13 mouse cellular contexts compared by ENCODE assay signal in genomic region chr5:35557946-35558621, GRCm38 (mm10). TPM values are rescaled to one million over a fixed set of nuclear protein-coding genes. Genes with fewer than 3 reads are reported as not detected.
DNase-seq lines count a peak whose midpoint lies in the region; ATAC-seq and TF ChIP-seq lines count a peak whose summit lies in the region.
"Had no signal": no experiment of that assay in that cellular context is flagged by ENCODE, and none has a peak within 500 bp of the region (broad histone marks: within the 10 kb centered on the region; RNA-seq: fewer than 3 reads in every experiment).

No protein-coding gene starts in this region.

- no peaks in the 10 kb centered on the region for H3K27me3 ChIP-seq in liver, embryonic 14.5 days (ENCODE audit: control insufficient read depth, insufficient read depth, low read length)
- no peaks in the 10 kb centered on the region for H3K27me3 ChIP-seq in heart, embryonic 13.5 days (replicated peaks)
- H3K27me3 ChIP-seq: forebrain, embryonic 15.5 days; limb, embryonic 12.5 days had no signal

- H3K9ac ChIP-seq in liver, embryonic 14.5 days (replicated peaks) = no peak overlapping the region
- H3K9ac ChIP-seq in heart, embryonic 13.5 days = peak overlapping the region; percentile 41; the same call in 1 of the 2 replicates
- H3K9ac ChIP-seq: forebrain, embryonic 15.5 days; limb, embryonic 12.5 days had no signal

- no peak for DNase-seq in gastrocnemius, adult 2 months
- no peak for DNase-seq in gastrocnemius, postnatal 4 days (ENCODE audit: low spot score in 2 of 2)
- DNase-seq in liver, embryonic 14.5 days (ENCODE audit: low read depth in 3 of 3, low spot score in 3 of 3) = no peak
- DNase-seq in liver = no peak
- DNase-seq in ZHBTc4 (ENCODE audit: low read depth, low spot score) = peak; percentile 74
- no peak for DNase-seq in spleen, postnatal 4 days (ENCODE audit: low spot score in 2 of 2)
- no peak for DNase-seq in gastrocnemius, adult 8-10 months (ENCODE audit: low spot score in 2 of 2)
- DNase-seq: cerebellum, postnatal 36 days; thymus, postnatal 14 days had no signal

- 74% methylated on average over 13 of the region's 13 CpGs for WGBS in liver, embryonic 14.5 days (ENCODE audit: insufficient replicate concordance)
- WGBS in heart, embryonic 13.5 days = 72% methylated on average over 13 of the region's 13 CpGs

- no peaks in the 10 kb centered on the region for H3K4me1 ChIP-seq in liver, embryonic 14.5 days (replicated peaks; ENCODE audit: control insufficient read depth in 2 of 2, insufficient read depth in 2 of 2, low read length in 1 of 2)
- peaks cover 54% of the 10 kb centered on the region for H3K4me1 ChIP-seq in heart, embryonic 13.5 days
- H3K4me1 ChIP-seq: forebrain, embryonic 15.5 days; limb, embryonic 12.5 days had no signal

- peaks cover 12% of the 10 kb centered on the region for H3K36me3 ChIP-seq in liver, embryonic 14.5 days (replicated peaks; ENCODE audit: control insufficient read depth, insufficient read depth, low read depth)
- peaks cover 69% of the 10 kb centered on the region for H3K36me3 ChIP-seq in heart, embryonic 13.5 days

- H3K4me3 ChIP-seq in gastrocnemius, adult 2 months = no peak overlapping the region
- H3K4me3 ChIP-seq in liver, embryonic 14.5 days (ENCODE audit: insufficient read depth in 1 of 2, low read depth in 2 of 2, low read length in 2 of 2) = no peak overlapping the region
- no peak overlapping the region for H3K4me3 ChIP-seq in heart, embryonic 13.5 days
- H3K4me3 ChIP-seq: forebrain, embryonic 15.5 days; limb, embryonic 12.5 days had no signal

- H3K4me2 ChIP-seq in liver, embryonic 14.5 days (ENCODE audit: low read depth) = no peak overlapping the region
- H3K4me2 ChIP-seq in heart, embryonic 13.5 days = no peak overlapping the region
- H3K4me2 ChIP-seq: forebrain, embryonic 15.5 days; limb, embryonic 12.5 days had no signal

- ATAC-seq in liver, embryonic 14.5 days (ENCODE audit: insufficient read depth) = no peak
- no peak for ATAC-seq in heart, embryonic 13.5 days (ENCODE audit: extremely low read depth, insufficient number of reproducible peaks, low FRiP score, low TSS enrichment)
- ATAC-seq: forebrain, embryonic 15.5 days; intestine, embryonic 16.5 days had no signal

- peak; percentile 25 for TF ChIP-seq CTCF in gastrocnemius, adult 2 months (IDR thresholded peaks at IDR 0.05)
- TF ChIP-seq CTCF in liver, embryonic 14.5 days (IDR thresholded peaks at IDR 0.05; ENCODE audit: low read depth) = peak; percentile 17; the same call in 1 of the 2 replicates

- no peak for TF ChIP-seq EP300 in liver, embryonic 14.5 days (IDR thresholded peaks at IDR 0.05; ENCODE audit: low read depth)

- intact Hi-C loops in gastrocnemius, adult 2 months (cut with DNase I) = no loop called here

- H3K9me3 ChIP-seq in liver, embryonic 14.5 days (ENCODE audit: control insufficient read depth, low read length) = no peaks in the 10 kb centered on the region
- H3K9me3 ChIP-seq in heart, embryonic 13.5 days = no peaks in the 10 kb centered on the region
- H3K9me3 ChIP-seq: forebrain, embryonic 15.5 days; limb, embryonic 12.5 days had no signal

- no peak overlapping the region for H3K27ac ChIP-seq in gastrocnemius, adult 2 months
- no peak overlapping the region for H3K27ac ChIP-seq in liver, embryonic 14.5 days
- H3K27ac ChIP-seq in heart, embryonic 13.5 days (replicated peaks) = peak overlapping the region; percentile 95
- H3K27ac ChIP-seq: forebrain, embryonic 15.5 days; limb, embryonic 12.5 days had no signal

RNA-seq across cellular contexts. Expression of gene Trmt44, which starts 16.8 kb away (rescaled TPM):
- total RNA-seq in gastrocnemius, adult 2 months (2021) = 1 to 10 TPM; 1.5 to 1.6 TPM
- 1 to 10 TPM; 4.2 to 4.9 TPM for total RNA-seq in gastrocnemius, postnatal 4 days (2021)
- 1.5 and 2.0 TPM in 2 replicates for polyA plus RNA-seq in liver, embryonic 14.5 days (2012; rRNA removed)
- polyA plus RNA-seq in liver, embryonic 14.5 days (2014; fragmentation: Nextera tagmentation; extraction: Ambion mirVana) = 1.8 and 2.3 TPM in 2 replicates
- polyA plus RNA-seq in heart, embryonic 13.5 days (2015; fragmentation: Nextera tagmentation; extraction: Ambion mirVana) = 3.9 and 4.6 TPM in 2 replicates
- total RNA-seq in gastrocnemius, adult 8-10 months (2022) = 1 to 10 TPM; 1.2 to 1.9 (median 1.4) TPM

RNA-seq across cellular contexts. Expression of gene Acox3, which starts 24.8 kb away (rescaled TPM):
- total RNA-seq in gastrocnemius, adult 2 months (2021) = 10 to 100 TPM; 15.4 to 18.0 TPM
- total RNA-seq in gastrocnemius, postnatal 4 days (2021) = 10 to 100 TPM; 13.1 to 17.0 TPM
- polyA plus RNA-seq in liver, embryonic 14.5 days (2012; rRNA removed) = 3.4 and 3.6 TPM in 2 replicates
- polyA plus RNA-seq in liver, embryonic 14.5 days (2014; fragmentation: Nextera tagmentation; extraction: Ambion mirVana) = 2.5 and 3.2 TPM in 2 replicates
- 8.2 and 8.6 TPM in 2 replicates for polyA plus RNA-seq in heart, embryonic 13.5 days (2015; fragmentation: Nextera tagmentation; extraction: Ambion mirVana)
- 10 to 100 TPM; 14.6 to 20.0 (median 17.2) TPM for total RNA-seq in gastrocnemius, adult 8-10 months (2022)

RNA-seq across cellular contexts. Expression of gene Cpz, which starts 32.6 kb away (rescaled TPM):
- total RNA-seq in gastrocnemius, adult 2 months (2021) = under 1 TPM; 0.13 to 0.89 TPM
- 10 to 100 TPM in 1 of 2 experiments, 1 to 10 TPM in 1; 9.6 to 13.8 TPM for total RNA-seq in gastrocnemius, postnatal 4 days (2021)
- polyA plus RNA-seq in liver, embryonic 14.5 days (2012; rRNA removed) = 0.58 and 0.89 TPM in 2 replicates
- polyA plus RNA-seq in liver, embryonic 14.5 days (2014; fragmentation: Nextera tagmentation; extraction: Ambion mirVana) = 0.59 and 1.0 TPM in 2 replicates
- 6.5 and 10.3 TPM in 2 replicates for polyA plus RNA-seq in heart, embryonic 13.5 days (2015; fragmentation: Nextera tagmentation; extraction: Ambion mirVana)
- under 1 TPM in 1 of 4 experiments, not detected in 3; 0.25 TPM for total RNA-seq in gastrocnemius, adult 8-10 months (2022)

Comparison
In these comparisons a context has a peak if more than half of its experiments do, and no peak if none do; other contexts are left out.
1. RNA of gene Cpz, which starts 32.6 kb away (total RNA-seq): 9.6 to 13.8 TPM in gastrocnemius, postnatal 4 days; 0.13 to 0.89 TPM in gastrocnemius, adult 2 months and 0.25 TPM in gastrocnemius, adult 8-10 months; every median in the first group is over 4 times any median in the second.